Mouse (Mus musculus) cerebellum, postnatal 14 days (tissue): ENCODE results near the gene Proz.
"Not testable (repeated sequence)": the region's sequence is repeated elsewhere in the genome, so short reads cannot be mapped to it uniquely, and the experiment has no call there.

Source experiments
- DNase-seq, 2 experiments: peaks; one replicate each; pipeline ENCODE4 v3.0.0; 2021; ENCODE audit warnings: mixed read lengths in 2 of 2

Gene Proz

DNA sequence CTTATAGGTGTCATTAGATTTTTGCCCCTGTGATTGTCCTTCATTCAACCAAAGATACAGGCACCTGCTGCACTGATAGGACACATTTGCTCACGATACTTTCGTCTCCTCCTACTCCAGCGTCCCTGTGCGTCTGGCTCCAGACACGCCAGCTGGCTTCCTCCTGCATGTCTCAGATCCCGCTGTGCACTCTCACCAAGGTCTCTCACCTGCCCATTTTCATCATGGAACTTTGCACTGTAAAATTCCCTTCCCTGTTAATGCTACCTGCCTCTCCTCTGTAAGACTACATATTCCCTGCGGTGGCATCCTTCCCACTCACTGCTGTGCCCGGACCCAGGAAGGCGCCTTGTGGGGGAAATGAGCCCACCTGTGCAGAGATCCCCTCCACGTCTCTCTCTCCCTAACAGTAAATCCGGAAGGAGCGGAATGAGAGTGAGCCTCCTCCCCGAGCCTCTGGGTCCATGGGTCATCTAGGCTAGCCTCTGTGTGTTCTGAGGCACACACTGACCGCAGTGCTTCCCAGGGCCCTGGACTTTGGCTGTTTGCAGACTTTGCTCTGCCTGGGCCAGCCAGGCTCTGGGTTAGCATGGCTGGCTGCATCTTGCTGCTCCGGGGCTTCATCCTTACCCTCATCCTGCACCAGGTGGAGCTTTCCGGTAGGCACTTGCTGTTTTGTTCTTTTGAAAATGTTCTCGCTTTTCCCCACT, at the start of gene Proz:
TSS of gene Proz (plus strand) at position 474 of the 710 bp plus-strand sequence.
- DNase-seq: no peak

DNA sequence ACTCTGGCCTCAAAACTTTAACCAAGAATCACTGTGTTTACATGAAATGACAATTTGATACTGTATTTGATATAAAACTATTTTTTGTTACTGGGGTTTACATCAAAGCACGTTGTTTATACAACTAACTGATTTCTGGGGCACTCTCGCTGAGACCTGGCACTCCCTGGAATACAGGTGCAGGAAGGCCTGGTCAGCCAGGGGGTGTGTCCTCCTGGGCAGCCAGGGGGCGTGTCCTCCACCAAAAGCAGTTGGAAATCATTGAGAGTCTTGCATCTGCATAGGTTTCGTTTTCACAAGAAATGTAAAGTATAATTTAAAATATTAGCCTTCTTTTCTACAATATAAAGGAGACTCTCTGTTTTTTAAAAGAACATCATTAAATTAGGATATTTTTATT, 41.2 kb upstream of the Proz start:
- DNase-seq: no peak

DNA sequence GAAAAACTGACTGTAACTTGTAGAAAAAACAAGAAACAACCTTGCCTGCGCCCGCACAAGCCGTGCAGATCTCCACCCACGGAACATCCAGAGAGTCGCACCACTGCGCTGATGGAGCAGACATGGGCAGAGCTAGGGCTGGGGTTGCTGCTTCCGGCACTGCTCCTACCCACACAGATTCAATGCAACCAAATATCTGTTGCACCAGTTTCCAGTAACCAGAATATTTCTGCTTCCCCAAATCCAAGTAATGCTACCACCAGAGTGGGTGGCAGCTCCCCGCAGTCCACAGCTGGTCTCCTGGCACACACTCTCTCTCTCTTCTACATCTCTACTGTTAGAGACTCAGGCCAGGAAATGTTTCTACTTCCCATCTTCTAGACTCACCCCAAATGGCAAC, 38.9 kb upstream of the Proz start:
- no peak for DNase-seq

DNA sequence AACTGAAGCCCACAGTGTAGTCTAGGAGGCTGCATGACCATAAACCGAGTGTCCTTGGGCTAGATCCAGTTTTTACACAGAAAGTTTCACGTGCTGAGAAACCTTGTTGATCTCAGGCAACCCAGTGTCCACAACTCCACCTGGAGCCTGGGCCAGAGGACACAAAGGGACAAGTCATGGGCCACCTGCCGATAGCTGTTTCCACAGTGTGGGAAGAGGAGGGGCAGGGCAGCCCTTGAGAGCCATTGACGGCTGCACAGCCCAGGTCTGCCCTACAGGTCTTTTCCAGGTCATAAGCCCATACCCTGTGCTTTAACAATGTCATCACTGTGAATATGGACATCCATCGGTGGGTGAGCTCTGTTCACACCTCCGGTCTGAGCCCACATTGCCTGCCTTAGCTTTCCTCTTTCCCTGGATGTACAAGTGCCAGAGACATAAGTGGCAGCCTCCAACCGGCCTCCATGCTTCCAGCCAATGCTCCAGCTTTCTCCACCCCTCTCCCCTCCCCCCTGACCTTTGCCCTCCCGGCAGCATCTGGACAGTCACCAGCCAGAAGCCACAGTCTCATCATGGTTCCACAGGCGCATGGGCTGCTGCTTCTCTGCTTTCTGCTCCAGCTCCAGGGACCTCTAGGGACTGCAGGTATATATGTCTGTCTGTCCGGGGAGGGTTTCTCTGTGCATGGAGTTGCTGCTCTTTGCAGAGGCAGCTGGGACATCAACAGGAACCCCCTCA, 35.1 kb upstream of the Proz start, which contains the start of gene F7:
TSS of gene F7 (plus strand) at position 548 of the 738 bp plus-strand sequence.
- DNase-seq: no peak

DNA sequence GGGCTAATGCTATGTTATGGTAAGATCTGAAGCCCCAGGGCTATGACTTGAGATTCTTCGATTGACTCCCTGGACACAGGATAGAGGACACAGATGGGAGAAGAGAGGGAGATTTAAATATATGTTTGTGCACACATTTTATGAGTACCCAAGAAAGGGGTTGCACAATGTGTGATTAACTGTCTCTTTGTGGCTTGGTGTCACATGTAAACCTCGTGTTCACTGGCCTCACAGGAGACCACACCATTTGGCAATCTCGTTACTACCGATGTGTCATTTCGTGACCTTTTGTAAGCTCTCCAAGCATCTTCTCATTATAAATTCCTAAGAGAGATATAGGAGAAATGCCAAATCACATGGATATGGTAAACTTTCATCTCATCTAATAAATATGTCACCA, 33.1 kb upstream of the Proz start:
- DNase-seq: no peak

DNA sequence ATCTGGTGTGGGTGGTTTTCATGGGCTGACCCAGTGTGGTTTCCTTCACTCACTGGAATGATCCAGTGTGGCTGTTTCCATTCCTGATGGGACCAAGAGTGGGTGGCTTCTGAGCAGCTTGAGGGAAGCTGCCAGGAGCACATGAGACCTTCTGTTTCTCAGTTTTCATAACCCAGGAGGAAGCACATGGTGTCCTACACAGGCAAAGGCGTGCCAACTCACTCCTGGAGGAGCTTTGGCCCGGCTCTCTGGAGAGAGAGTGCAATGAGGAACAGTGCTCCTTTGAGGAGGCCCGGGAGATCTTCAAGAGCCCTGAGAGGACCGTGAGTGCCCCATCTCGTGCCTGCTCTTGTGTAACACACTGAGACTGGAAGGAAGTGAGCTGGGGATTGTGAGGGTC, 32.2 kb upstream of the Proz start:
- DNase-seq: peak; percentile 10 to 23

DNA sequence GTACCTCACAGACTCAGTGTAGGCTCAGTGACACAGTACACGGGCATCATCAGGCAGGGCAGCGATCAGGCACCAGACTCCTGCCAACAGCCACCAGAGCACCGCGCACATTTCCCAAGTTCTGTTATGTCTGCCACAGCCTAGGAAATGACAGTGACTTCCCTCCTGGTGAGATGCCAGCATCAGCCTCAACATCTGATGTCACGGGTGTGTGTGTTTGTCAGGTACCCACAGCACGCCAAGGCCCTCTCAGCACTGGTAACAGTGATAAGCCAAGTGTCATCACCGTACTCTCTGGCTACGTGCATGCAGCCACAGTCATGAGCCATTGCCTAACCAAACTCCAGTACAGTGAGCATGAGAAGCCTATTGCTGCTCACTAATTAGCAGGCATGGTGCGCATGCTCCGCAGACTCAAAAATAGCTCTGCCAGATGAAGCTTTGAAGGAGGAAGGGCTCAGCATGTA, 24.3 kb upstream of the Proz start:
- no peak for DNase-seq

DNA sequence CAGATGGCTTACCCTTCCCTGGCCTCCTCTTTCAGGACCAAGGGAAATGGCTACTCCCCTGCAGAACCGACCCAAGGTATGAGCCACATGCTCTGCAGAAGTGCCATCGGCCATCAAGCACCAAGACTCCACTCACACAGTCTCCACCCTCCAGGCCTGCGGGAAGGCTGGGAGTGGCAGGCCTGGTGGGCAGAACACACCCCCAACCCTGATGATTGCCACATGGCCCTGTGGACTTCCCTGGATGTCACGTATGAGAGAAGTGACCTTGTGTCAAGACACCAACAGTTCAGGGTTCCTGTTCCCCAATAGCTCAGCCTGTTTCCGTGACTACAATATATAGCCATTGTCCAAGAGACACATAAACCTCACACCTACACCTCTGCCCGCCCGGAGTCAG, 23.7 kb upstream of the Proz start, which contains the start of gene F10:
TSS of gene F10 (plus strand) at position 294 of the 400 bp plus-strand sequence.
- no peak for DNase-seq

DNA sequence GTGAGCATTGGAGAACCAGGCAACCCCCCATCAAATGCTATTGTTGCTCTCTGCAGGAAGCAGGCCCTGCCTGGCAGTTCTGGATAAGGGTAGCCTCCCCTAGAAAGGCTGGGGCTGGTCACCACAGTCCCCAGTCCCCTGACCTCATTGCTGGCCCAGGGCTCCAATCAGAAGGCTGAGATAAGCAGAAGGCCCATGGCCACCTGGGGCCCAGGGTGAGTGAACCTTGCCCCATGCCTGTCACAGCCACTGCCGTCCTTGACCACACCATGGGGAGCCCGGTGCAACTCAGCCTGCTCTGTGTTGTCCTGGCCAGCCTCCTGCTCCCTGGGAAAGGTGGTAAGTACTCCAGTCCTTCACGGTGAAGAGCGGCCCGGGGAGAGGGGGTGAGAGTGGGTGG, 23.1 kb upstream of the Proz start:
- no peak for DNase-seq

DNA sequence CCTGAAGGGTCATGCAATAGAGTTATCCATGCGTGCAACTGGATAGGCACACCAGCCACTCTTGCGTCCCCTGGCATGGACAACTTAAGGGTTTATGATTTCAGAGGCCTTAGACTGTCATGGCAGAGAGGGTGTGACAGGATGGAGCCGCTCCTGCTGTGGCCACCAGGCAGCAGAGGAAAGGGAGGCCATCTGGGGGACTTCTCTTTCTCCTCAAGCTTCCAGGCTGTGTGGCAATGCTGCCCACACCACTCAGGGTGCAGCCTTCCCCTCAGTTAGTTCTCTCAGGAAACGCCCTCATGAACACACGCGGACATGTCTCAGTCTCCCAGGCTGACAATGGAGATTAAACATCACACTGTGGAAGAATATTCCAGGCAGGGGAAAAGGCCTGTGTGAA, 21.7 kb upstream of the Proz start:
- DNase-seq: no peak

DNA sequence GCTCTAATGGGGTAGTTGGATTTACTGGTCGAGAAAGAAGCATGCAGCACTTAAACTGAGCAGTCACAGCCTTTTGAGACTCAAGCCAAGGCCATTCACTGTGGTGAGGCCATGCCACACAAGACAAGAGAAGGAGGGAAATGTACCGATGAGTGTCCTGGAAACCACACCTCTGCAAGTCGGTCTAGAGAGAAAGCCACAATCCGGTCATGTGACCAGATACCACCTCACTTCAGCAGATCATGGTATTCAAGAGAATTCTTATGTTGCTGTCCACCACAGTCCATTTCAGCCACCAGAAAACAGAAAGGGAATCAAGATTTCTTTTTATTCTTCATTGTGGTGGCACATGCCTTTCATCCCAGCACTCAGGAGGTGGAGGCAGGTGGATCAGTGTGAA, 19.3 kb upstream of the Proz start:
- DNase-seq: no peak

DNA sequence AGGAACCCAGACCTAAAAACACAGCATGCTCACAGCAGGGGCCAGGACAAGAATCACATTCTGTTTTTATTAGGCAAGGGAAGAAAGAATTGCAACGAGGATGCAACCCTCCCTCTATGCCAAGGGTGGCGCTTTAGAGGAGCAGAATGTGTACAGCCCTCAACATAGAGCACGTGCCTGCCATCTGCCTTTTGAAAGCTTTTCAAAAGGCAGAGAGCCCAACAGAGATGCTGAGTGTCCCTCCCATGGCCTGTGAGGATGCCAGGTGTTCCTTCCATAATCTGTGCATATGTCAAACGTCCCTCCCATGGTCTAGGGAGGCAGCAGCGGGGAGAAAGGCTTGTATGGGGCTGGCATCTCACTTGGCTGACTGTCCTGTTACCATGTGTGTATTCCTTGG, 13.1 kb upstream of the Proz start:
- DNase-seq: peak in 1 of 2 experiments; percentile 27

DNA sequence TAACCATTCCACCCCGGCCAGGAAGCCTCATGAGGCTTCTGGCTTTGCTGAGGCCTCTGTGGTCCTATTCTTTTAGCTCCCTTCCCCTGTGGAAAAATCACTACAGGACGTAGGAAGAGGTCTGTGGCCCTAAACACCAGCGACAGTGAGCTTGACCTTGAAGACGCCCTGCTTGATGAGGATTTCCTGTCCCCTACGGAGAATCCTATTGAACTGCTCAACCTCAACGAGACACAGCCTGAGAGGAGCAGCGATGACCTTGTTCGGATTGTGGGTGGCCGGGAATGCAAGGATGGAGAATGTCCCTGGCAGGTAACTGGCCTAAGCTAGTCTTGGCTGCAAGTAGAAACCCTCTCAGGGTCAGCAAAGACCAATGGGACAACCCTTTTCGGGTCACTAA, 10.2 kb upstream of the Proz start:
- DNase-seq: no peak

DNA sequence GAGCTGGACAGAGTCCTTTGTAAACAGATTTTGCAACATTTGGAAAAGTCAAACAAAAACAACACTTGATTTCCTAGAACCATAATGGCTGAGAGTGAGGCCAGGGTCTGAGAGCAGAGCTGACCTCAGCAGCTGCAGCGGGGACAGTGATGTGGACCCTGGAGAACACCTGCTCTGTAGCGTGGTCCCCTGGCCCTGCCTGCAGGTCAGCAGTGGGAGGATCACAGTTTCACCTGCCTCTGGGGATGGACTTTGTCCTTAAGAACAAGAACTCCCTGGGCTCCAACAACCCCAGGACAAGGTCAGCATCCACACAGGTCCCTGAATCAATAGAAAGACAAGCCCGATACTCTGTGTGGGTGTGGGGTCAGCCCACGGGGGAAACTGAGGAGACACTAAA, 3.4 kb upstream of the Proz start:
- no peak for DNase-seq

DNA sequence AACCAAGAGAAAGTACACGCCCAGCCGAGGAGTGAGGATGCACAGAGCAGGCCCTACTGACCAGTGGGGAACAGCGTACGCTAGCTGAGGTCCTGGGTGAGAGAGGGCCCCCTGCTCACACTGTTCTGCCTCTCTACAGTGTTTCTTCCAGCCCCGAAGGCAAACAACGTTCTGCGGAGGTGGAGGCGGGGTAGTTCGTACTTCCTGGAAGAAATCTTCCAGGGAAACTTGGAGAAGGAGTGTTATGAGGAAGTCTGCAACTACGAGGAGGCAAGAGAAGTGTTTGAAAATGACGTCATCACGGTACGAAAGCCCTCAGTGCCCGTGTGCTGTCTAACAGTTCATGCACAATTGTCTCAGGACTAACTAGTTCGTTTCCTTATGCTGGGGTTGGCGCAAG, 2.4 kb downstream of the Proz start:
- no peak for DNase-seq

DNA sequence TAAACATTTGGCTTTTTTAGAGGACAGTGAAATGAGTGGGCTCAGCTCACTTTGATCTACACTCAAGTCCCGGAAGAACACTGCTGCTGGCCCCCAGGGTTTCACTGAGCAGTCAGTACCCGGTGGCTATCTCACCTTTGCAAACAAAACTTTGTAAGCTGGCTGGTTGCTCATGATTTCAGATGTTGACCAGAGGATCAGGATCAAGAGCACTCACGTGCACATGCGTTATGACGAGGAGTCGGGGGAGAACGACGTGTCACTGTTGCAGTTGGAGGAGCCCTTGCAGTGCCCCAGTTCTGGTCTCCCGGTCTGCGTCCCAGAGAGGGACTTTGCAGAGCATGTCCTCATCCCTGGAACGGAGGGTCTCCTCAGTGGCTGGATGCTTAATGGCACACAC, 12.5 kb downstream of the Proz start:
- no peak for DNase-seq

DNA sequence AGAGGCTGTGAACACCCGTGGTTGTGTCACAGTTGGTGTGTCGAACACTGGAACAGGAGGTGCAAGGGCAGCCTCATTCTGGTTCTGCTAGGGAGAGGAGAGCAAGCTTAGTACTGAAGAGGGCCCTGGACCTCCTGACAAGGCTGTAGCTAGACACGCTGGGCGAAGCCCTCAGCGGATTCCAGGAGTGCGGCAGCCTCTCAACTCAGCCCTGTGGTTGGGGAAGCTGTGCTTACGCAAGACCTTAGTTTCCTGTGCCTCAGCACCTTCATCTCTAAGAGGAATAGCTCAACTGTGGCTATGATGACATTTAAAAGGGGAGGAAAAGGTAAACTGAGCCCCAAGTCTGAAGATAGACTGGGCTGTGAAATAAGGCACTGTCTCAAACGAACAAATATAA, 14.3 kb downstream of the Proz start:
- DNase-seq: no peak

DNA sequence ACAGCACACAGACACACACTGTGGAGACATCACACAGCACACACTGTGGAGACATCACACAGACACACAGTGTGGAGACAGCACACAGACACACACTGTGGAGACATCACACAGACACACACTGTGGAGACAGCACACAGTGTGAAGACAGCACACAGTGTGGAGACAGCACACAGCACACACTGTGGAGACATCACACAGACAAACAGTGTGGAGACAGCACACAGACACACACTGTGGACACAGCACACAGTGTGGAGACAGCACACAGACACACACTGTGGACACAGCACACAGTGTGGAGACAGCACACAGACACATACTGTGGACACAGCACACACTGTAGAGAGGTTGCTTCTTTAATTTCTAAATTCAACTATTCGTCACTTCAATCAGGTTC, 14.9 kb downstream of the Proz start:
- not testable (repeated sequence) for DNase-seq

DNA sequence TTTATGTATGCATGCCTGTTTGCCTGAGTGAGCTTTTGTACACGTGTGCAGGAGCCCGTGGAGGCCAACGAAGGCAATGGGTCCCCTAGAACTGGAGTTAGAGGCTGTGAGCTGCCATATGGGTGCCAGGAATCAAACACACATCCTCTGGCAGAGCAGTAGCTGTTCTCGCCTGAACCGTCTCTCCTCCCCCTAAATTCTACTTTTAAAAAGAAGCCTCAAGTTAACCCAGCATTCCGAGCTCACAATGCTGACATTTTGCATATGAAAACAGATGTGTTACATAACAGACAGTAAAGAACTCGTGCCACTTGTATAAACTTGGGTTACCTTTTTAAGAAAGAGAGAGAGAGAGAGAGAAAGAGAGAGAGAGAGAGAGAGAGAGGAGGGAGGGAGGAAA, 16.8 kb downstream of the Proz start:
- DNase-seq: no peak

DNA sequence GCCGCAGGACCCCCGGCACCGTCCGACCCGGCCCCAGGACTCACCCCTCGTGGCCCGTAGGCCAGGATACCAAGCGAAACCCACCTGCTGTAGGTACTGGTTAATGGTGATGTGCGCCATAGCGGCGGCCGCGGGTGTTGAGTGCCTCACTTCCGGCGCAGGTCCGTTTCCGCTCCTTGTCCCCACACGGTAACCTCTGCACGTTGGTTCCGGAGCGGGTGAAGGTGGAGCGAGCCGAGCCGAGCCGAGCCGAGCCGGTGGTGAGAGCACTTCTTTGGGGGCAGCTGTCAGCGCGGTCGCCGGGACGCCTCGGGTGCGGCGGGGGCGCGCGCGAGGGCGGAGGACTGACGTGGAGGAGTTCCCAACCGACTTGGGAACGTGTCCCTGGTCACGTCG, 44.0 kb downstream of the Proz start:
- peak; percentile 97 to 98 for DNase-seq

DNA sequence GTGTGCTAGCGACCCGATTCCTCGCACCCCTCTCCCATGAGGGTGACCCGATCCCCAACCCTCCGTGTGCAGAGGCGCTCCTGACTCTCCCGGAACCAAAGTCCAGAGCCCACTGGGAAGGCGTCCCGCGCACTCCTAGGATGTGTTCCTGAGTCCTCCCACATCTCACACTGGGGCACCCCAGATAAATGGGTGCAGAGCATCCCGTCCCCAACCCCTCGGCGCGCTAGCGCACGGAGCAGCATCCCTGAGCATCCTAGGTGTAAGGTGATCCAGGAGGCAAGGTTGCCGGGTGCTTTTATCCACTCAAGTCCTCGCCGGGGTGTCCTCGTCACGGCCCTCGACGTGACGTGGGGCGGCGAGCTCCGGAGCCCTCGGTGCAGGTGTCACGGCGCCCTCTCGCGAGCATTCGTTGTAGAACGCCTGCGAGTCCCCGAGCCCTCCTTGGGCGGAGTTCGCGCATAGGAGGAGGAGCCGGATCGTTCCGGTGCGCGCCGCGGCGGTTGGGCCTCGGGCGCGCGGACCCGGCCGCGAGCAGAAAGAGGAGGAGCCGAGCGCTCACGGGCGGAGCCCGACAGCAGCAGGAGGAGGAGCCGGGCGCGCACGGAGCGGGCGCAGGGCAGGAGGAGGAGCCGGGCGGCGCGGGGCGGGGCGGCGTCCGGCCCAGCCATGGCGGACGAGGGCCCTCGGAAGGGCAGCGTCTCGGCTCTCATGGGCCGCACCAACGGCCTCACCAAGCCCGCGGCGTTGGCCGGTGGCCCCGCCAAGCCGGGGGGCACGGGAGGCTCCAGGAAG, 44.6 kb downstream of the Proz start, which contains the start of the genes Pcid2 and Cul4a:
TSS of gene Pcid2 (minus strand) at position 373 of the 795 bp plus-strand sequence.
TSS of gene Cul4a (plus strand) at position 535 of the 795 bp plus-strand sequence.
- peak; percentile 98 to 99 for DNase-seq

DNA sequence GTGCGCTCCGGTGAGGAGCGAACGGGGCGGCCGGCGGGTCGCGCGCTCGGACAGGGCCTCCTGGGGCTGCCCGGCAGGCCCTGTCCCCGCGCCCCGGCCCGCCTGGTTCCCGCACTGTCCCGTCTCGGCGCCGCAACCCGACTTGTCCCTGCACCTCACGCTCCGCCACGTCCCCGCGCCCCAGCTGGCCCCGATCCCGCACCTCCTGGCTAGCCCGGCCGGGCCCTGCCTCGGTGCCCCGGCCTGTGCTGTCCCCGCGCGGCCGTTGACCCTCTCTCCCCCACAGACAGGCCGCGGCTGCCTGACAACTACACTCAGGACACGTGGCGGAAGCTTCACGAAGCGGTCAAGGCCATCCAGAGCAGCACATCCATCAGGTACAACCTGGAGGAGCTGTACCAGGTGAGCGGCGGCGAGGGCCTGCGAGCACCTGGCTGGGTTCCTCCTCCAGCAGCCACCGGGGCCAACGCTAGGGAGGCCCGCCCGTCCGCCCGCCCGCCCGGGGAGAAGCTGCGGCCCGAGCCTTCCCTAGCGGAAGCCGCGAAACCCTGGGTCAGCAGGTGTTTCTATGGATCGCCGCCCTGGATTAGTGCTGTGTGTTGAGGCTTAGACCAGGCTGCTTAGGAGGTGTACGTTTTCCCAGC, 45.3 kb downstream of the Proz start:
- DNase-seq: peak in 1 of 2 experiments; percentile 79
